Mouse (Mus musculus) myocyte (in vitro differentiated cells): ENCODE results near the gene 4930455H04Rik. TPM values are rescaled to one million over a fixed set of nuclear protein-coding genes. Genes with fewer than 3 reads are reported as not detected.

Experiments used
- H3K27me3 ChIP-seq: one replicate; pipeline ENCODE4 v1.6.1; 2011; ENCODE audit not compliant: control insufficient read depth, insufficient read depth, insufficient read length
- H3K36me3 ChIP-seq: one replicate; pipeline ENCODE4 v1.6.1; 2011; ENCODE audit not compliant: control insufficient read depth, insufficient read depth
- H3K4me2 ChIP-seq: one replicate; pipeline ENCODE4 v1.6.1; 2011; ENCODE audit warnings: low read depth, control low read depth
- H3K4me3 ChIP-seq: one replicate; pipeline ENCODE4 v1.5.1; 2011; ENCODE audit warnings: mild to moderate bottlenecking, control low read depth, moderate library complexity
- H3K79me2 ChIP-seq: one replicate; pipeline ENCODE4 v1.6.1; 2011; ENCODE audit not compliant: control insufficient read depth, insufficient read depth
- H3ac ChIP-seq: one replicate; pipeline ENCODE4 v1.6.1; 2011; ENCODE audit not compliant: control insufficient read depth, insufficient read length
- CEBPB ChIP-seq: IDR thresholded peaks from 2 replicates; pipeline ENCODE4 v1.6.1; 2011; ENCODE audit warnings: mild to moderate bottlenecking, moderate library complexity; ENCODE audit not compliant: poor library complexity, insufficient read depth, severe bottlenecking
- E2F4 ChIP-seq: IDR thresholded peaks from one replicate; pipeline ENCODE4 v1.6.1; 2011; ENCODE audit warnings: mild to moderate bottlenecking, control low read depth, moderate library complexity; ENCODE audit not compliant: insufficient read depth
- MAX ChIP-seq: IDR thresholded peaks from one replicate; pipeline ENCODE4 v1.6.1; 2011; ENCODE audit warnings: low read depth, mild to moderate bottlenecking, control low read depth
- MYOD1 ChIP-seq, 3 experiments: IDR thresholded peaks; one replicate each; pipeline ENCODE4 v1.6.1; 2011; ENCODE audit warnings: control low read depth in 2 of 3, low read depth in 2 of 3, mild to moderate bottlenecking in 2 of 3, moderate library complexity in 1 of 3; ENCODE audit not compliant: insufficient read length in 2 of 3, control insufficient read depth in 1 of 3
- MYOG ChIP-seq, 3 experiments: IDR thresholded peaks; one replicate each; pipeline ENCODE4 v1.6.1; 2011; ENCODE audit warnings: control low read depth in 2 of 3, low read depth in 2 of 3, mild to moderate bottlenecking in 2 of 3; ENCODE audit not compliant: insufficient read length in 2 of 3, control insufficient read depth in 1 of 3, insufficient read depth in 1 of 3
- POLR2A ChIP-seq: IDR thresholded peaks from one replicate; pipeline ENCODE4 v1.6.1; 2011; ENCODE audit warnings: low read depth, mild to moderate bottlenecking, control low read depth, moderate library complexity; ENCODE audit not compliant: insufficient read length
- POLR2AphosphoS2 ChIP-seq: IDR thresholded peaks from one replicate; pipeline ENCODE4 v1.6.1; 2011; ENCODE audit warnings: low read depth, control low read depth; ENCODE audit not compliant: insufficient read length
- REST ChIP-seq: IDR thresholded peaks from one replicate; pipeline ENCODE4 v1.6.1; 2011; ENCODE audit warnings: mild to moderate bottlenecking, control low read depth, moderate library complexity; ENCODE audit not compliant: insufficient read depth, insufficient read length
- SRF ChIP-seq: IDR thresholded peaks from one replicate; pipeline ENCODE4 v1.6.1; 2011; ENCODE audit warnings: low read depth; ENCODE audit not compliant: control insufficient read depth, insufficient read length
- TCF12 ChIP-seq: IDR thresholded peaks from one replicate; pipeline ENCODE4 v1.6.1; 2011; ENCODE audit warnings: mild to moderate bottlenecking, control low read depth; ENCODE audit not compliant: poor library complexity, insufficient read depth, severe bottlenecking
- TCF3 ChIP-seq: IDR thresholded peaks from one replicate; pipeline ENCODE4 v1.6.1; 2011; ENCODE audit warnings: low read depth, control low read depth; ENCODE audit not compliant: insufficient read length
- USF1 ChIP-seq: IDR thresholded peaks from one replicate; pipeline ENCODE4 v1.6.1; 2011; ENCODE audit warnings: low read depth, mild to moderate bottlenecking, control low read depth, moderate library complexity
- polyA plus RNA-seq: library from polyadenylated mRNA; unstranded; fragments of >200 nt; fragmentation: generic; extraction: Trizol; gene quantifications from one replicate; pipeline ENCODE4 v1.2.1, GENCODE M21; 2012; ENCODE audit warnings: missing spikeins

4930455H04Rik gene
- polyA plus RNA-seq: not detected

DNA sequence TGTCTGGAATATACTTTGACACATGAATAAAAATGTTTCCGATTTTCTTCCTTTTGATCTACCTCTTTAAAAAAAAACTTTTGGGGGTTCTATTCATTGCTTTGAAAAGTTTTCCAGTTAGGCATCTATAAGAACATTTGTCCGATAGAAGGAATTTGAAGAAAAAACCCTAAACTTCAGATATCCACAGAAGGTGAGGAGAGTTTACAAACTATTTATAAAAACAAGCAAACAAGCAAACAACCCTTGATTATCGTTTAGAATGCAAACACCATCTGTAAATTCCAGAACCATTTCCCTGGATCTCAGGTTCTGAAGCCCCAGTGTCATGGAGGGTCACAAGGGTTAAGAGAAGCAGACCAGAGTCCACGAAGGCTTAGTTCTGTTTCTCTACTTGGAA lies at the start of gene 4930455H04Rik:
Gene 4930455H04Rik, plus strand, starts transcription at position 301 of the 400 bp plus-strand sequence.
- no peak for TF ChIP-seq MYOG (IDR thresholded peaks at IDR 0.05; ENCODE audit: control insufficient read depth in 1 of 3, insufficient read depth in 1 of 3, insufficient read length in 2 of 3, low read depth in 2 of 3)
- TF ChIP-seq SRF: no peak
- no peak for TF ChIP-seq MYOD1 (IDR thresholded peaks at IDR 0.05; ENCODE audit: control insufficient read depth in 1 of 3, insufficient read length in 2 of 3, low read depth in 2 of 3)
- no peak for TF ChIP-seq POLR2A
- TF ChIP-seq TCF3: no peak
- TF ChIP-seq TCF12: no peak
- no peak for TF ChIP-seq MAX
- TF ChIP-seq E2F4: no peak
- no peak for TF ChIP-seq USF1
- TF ChIP-seq CEBPB: no peak
- no peak for TF ChIP-seq REST
- H3K4me3 ChIP-seq: no peak within 1 kb of the TSS

GRCm38 (mm10) chr3:116921535-116921934 lies 46.5 kb upstream of the 4930455H04Rik start:
- Histone ChIP-seq H3K36me3 (no peaks in the 10 kb centered on the region), H3K79me2 (no peaks in the 10 kb centered on the region), H3K4me2 (no peak overlapping the region), H3K27me3 (no peaks in the 10 kb centered on the region), H3K4me3 (no peak overlapping the region), H3ac (no peak overlapping the region)
- no peak for TF ChIP-seq MYOG (IDR thresholded peaks at IDR 0.05; ENCODE audit: control insufficient read depth in 1 of 3, insufficient read depth in 1 of 3, insufficient read length in 2 of 3, low read depth in 2 of 3)
- no peak for TF ChIP-seq REST
- no peak for TF ChIP-seq E2F4
- TF ChIP-seq USF1: no peak
- no peak for TF ChIP-seq MYOD1 (IDR thresholded peaks at IDR 0.05; ENCODE audit: control insufficient read depth in 1 of 3, insufficient read length in 2 of 3, low read depth in 2 of 3)
- TF ChIP-seq TCF12: no peak
- TF ChIP-seq MAX: no peak
- no peak for TF ChIP-seq CEBPB
- TF ChIP-seq POLR2A: no peak
- no peak for TF ChIP-seq SRF
- TF ChIP-seq POLR2AphosphoS2: no peak
- no peak for TF ChIP-seq TCF3

More for the DNA sequence above, at the start of gene 4930455H04Rik:
- Histone ChIP-seq H3K79me2 (no peaks in the 10 kb centered on the region), H3K27me3 (no peaks in the 10 kb centered on the region), H3ac (no peak within 1 kb of the TSS), H3K4me2 (peak within 1 kb of the TSS; percentile 57), H3K36me3 (no peaks in the 10 kb centered on the region)

- Histone ChIP-seq H3ac (no peak overlapping the region), H3K4me3 (no peak overlapping the region), H3K4me2 (no peak overlapping the region), H3K27me3 (no peaks in the 10 kb centered on the region), H3K79me2 (no peaks in the 10 kb centered on the region), H3K36me3 (no peaks in the 10 kb centered on the region)
- no peak for TF ChIP-seq USF1
- no peak for TF ChIP-seq MYOD1 (IDR thresholded peaks at IDR 0.05; ENCODE audit: control insufficient read depth in 1 of 3, insufficient read length in 2 of 3, low read depth in 2 of 3)
- no peak for TF ChIP-seq TCF12
- TF ChIP-seq POLR2AphosphoS2: no peak
- no peak for TF ChIP-seq REST
- TF ChIP-seq CEBPB: no peak
- no peak for TF ChIP-seq MAX
- no peak for TF ChIP-seq SRF
- TF ChIP-seq MYOG (IDR thresholded peaks at IDR 0.05; ENCODE audit: control insufficient read depth in 1 of 3, insufficient read depth in 1 of 3, insufficient read length in 2 of 3, low read depth in 2 of 3): no peak
- no peak for TF ChIP-seq E2F4
Measured at GRCm38 (mm10) chr3:116923042-116923441, 45.0 kb upstream of the 4930455H04Rik start.

DNA sequence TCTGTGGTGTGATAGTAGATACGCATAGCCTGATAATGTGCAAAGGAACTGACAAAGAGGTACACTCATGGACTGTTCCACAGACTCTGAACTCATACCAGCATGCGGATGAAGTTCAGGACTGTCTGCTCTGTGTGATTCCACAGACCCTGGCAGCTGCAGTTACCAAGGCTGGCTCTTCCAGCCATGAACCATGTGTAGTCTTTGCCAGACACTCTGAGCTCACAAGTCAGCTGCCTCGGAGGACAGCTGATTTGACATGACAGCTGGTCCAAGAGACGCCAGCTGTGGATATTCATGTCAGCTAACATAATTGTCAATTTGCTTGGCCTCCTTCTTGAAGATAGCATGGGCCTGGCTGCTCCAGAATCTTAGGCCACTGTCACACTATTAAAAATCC lies 39.1 kb upstream of the 4930455H04Rik start:
- Histone ChIP-seq H3ac (no peak overlapping the region), H3K27me3 (no peaks in the 10 kb centered on the region), H3K4me3 (no peak overlapping the region), H3K36me3 (no peaks in the 10 kb centered on the region), H3K4me2 (peak overlapping the region; percentile 58), H3K79me2 (no peaks in the 10 kb centered on the region)
- TF ChIP-seq CEBPB: no peak
- peak; percentile 99 for TF ChIP-seq TCF12
- peak; percentile 96 to 100 (median 100) for TF ChIP-seq MYOG (IDR thresholded peaks at IDR 0.05; ENCODE audit: control insufficient read depth in 1 of 3, insufficient read depth in 1 of 3, insufficient read length in 2 of 3, low read depth in 2 of 3)
- TF ChIP-seq REST: no peak
- TF ChIP-seq USF1: peak; percentile 34
- TF ChIP-seq POLR2A: peak; percentile 18
- no peak for TF ChIP-seq MAX
- TF ChIP-seq TCF3: peak; percentile 98
- no peak for TF ChIP-seq E2F4
- TF ChIP-seq SRF: peak; percentile 4
- peak; percentile 99 to 100 (median 100) for TF ChIP-seq MYOD1 (IDR thresholded peaks at IDR 0.05; ENCODE audit: control insufficient read depth in 1 of 3, insufficient read length in 2 of 3, low read depth in 2 of 3)
- no peak for TF ChIP-seq POLR2AphosphoS2

GRCm38 (mm10) chr3:116933158-116933557 lies 34.9 kb upstream of the 4930455H04Rik start:
- TF ChIP-seq REST (no peak), MYOD1 (IDR thresholded peaks at IDR 0.05; ENCODE audit: control insufficient read depth in 1 of 3, insufficient read length in 2 of 3, low read depth in 2 of 3) (no peak), MYOG (IDR thresholded peaks at IDR 0.05; ENCODE audit: control insufficient read depth in 1 of 3, insufficient read depth in 1 of 3, insufficient read length in 2 of 3, low read depth in 2 of 3) (no peak), CEBPB (no peak), POLR2AphosphoS2 (no peak), TCF3 (no peak), MAX (no peak), SRF (no peak), TCF12 (no peak), E2F4 (no peak), POLR2A (no peak), USF1 (no peak)
- no peaks in the 10 kb centered on the region for H3K79me2 ChIP-seq
- no peak overlapping the region for H3K4me2 ChIP-seq
- H3K27me3 ChIP-seq: no peaks in the 10 kb centered on the region
- no peaks in the 10 kb centered on the region for H3K36me3 ChIP-seq
- H3K4me3 ChIP-seq: no peak overlapping the region
- no peak overlapping the region for H3ac ChIP-seq
